Mouse (Mus musculus): ENCODE data around the gene Cd200.

GRCm38 (mm10) chr16:45332591-45332990 is 76.3 kb downstream of the Cd200 start:
- no peak for TF ChIP-seq CTCF (IDR thresholded peaks at IDR 0.05; ENCODE audit: extremely low read depth, insufficient read depth, insufficient read length, insufficient replicate concordance)
- no peak for TF ChIP-seq POLR2A (IDR thresholded peaks at IDR 0.05; ENCODE audit: low read depth, low read length)

All from spleen, adult 2 months (tissue).